Comparison of ENCODE assay signal across 8 mouse cellular contexts in genomic region chr12:82397751-82398150, GRCm38 (mm10).
DNase-seq lines count a peak whose midpoint lies in the region; ATAC-seq and TF ChIP-seq lines count a peak whose summit lies in the region.

No protein-coding gene starts in this region.

- peaks cover 5% of the 10 kb centered on the region; the same call in 1 of the 2 replicates for H3K36me3 ChIP-seq in liver, embryonic 12.5 days
- no peaks in the 10 kb centered on the region for H3K36me3 ChIP-seq in lung, postnatal 0 days (ENCODE audit: insufficient read depth, low read length)
- H3K36me3 ChIP-seq in midbrain, embryonic 14.5 days (ENCODE audit: control insufficient read depth, insufficient read depth, low read length): no peaks in the 10 kb centered on the region

- DNase-seq in cerebellum, postnatal 4 days (ENCODE audit: low spot score in 2 of 2): no peak
- DNase-seq in liver: no peak
- DNase-seq in cerebellum, postnatal 36 days: peak; percentile 73 to 74
- DNase-seq in lung, postnatal 0 days (ENCODE audit: low spot score): no peak
- DNase-seq in midbrain, embryonic 14.5 days: no peak

- H3K9me3 ChIP-seq in liver, embryonic 12.5 days (replicated peaks): no peaks in the 10 kb centered on the region
- no peaks in the 10 kb centered on the region for H3K9me3 ChIP-seq in lung, postnatal 0 days (ENCODE audit: low read length)
- no peaks in the 10 kb centered on the region for H3K9me3 ChIP-seq in midbrain, embryonic 14.5 days (ENCODE audit: control insufficient read depth, low read length)

- H3K27ac ChIP-seq in liver, embryonic 12.5 days: no peak overlapping the region; the same call in 1 of the 2 replicates
- H3K27ac ChIP-seq in olfactory bulb, adult 2 months (ENCODE audit: insufficient read depth, low read depth, low read length): peak overlapping the region; percentile 95
- no peak overlapping the region for H3K27ac ChIP-seq in lung, postnatal 0 days (ENCODE audit: low read length)
- no peak overlapping the region for H3K27ac ChIP-seq in midbrain, embryonic 14.5 days (replicated peaks; ENCODE audit: low read depth, low read length)

- no peak overlapping the region for H3K4me3 ChIP-seq in liver, embryonic 12.5 days
- no peak overlapping the region for H3K4me3 ChIP-seq in olfactory bulb, adult 2 months (ENCODE audit: insufficient read depth, low read depth, low read length)
- H3K4me3 ChIP-seq in lung, postnatal 0 days (ENCODE audit: low read depth, low read length): no peak overlapping the region
- H3K4me3 ChIP-seq in midbrain, embryonic 14.5 days (replicated peaks; ENCODE audit: low read depth, low read length): no peak overlapping the region

- peaks cover 10% of the 10 kb centered on the region; the same call in 1 of the 2 replicates for H3K4me1 ChIP-seq in liver, embryonic 12.5 days
- peaks cover 57% of the 10 kb centered on the region for H3K4me1 ChIP-seq in olfactory bulb, adult 2 months (ENCODE audit: control insufficient read depth, insufficient read depth, low read length)
- peaks cover 3% of the 10 kb centered on the region for H3K4me1 ChIP-seq in lung, postnatal 0 days (ENCODE audit: insufficient read depth, low read depth, low read length)
- H3K4me1 ChIP-seq in midbrain, embryonic 14.5 days (ENCODE audit: control insufficient read depth, insufficient read depth, low read length): no peaks in the 10 kb centered on the region

- TF ChIP-seq EP300 in lung, postnatal 0 days (IDR thresholded peaks at IDR 0.05): no peak

- peak; percentile 89 for ATAC-seq in cerebellum, adult (ENCODE audit: insufficient number of reproducible peaks, low FRiP score, low TSS enrichment)
- no peak for ATAC-seq in liver, embryonic 12.5 days
- no peak for ATAC-seq in lung, postnatal 0 days
- ATAC-seq in midbrain, embryonic 14.5 days (ENCODE audit: low FRiP score, low TSS enrichment): no peak

- H3K9ac ChIP-seq in liver, embryonic 12.5 days: no peak overlapping the region
- no peak overlapping the region for H3K9ac ChIP-seq in lung, postnatal 0 days (replicated peaks; ENCODE audit: low read depth)
- no peak overlapping the region for H3K9ac ChIP-seq in midbrain, embryonic 14.5 days (replicated peaks; ENCODE audit: low read length)

- TF ChIP-seq CTCF in olfactory bulb, adult 2 months (IDR thresholded peaks at IDR 0.05; ENCODE audit: insufficient read depth, low read depth, low read length): no peak
- TF ChIP-seq CTCF in lung, postnatal 0 days (IDR thresholded peaks at IDR 0.05): no peak

- 0 out of 2 replicates have a peak overlapping the region, but pooled peaks have one; percentile 8 for H3K4me2 ChIP-seq in liver, embryonic 12.5 days
- H3K4me2 ChIP-seq in lung, postnatal 0 days (replicated peaks; ENCODE audit: low read depth, low read length): no peak overlapping the region
- no peak overlapping the region for H3K4me2 ChIP-seq in midbrain, embryonic 14.5 days (ENCODE audit: low read length)

- H3K27me3 ChIP-seq in liver, embryonic 12.5 days (replicated peaks): no peaks in the 10 kb centered on the region
- no peaks in the 10 kb centered on the region for H3K27me3 ChIP-seq in lung, postnatal 0 days (replicated peaks; ENCODE audit: insufficient read depth, low read length)
- no peaks in the 10 kb centered on the region for H3K27me3 ChIP-seq in midbrain, embryonic 14.5 days (ENCODE audit: control insufficient read depth, insufficient read depth, low read length)

- no peak for TF ChIP-seq POLR2A in olfactory bulb, adult 2 months (IDR thresholded peaks at IDR 0.05; ENCODE audit: insufficient read depth, low read depth, low read length)

- WGBS in liver, embryonic 12.5 days (ENCODE audit: insufficient replicate concordance): 81% methylated on average over 9 of the region's 9 CpGs
- 27% methylated on average over 9 of the region's 9 CpGs for WGBS in olfactory bulb, adult 2 months
- 83% methylated on average over 9 of the region's 9 CpGs for WGBS in lung, postnatal 0 days
- WGBS in midbrain, embryonic 14.5 days: 38% methylated on average over 9 of the region's 9 CpGs

Comparison
In these comparisons a context has a peak if more than half of its experiments do, and no peak if none do; other contexts are left out.
1. DNase-seq: peak in cerebellum, postnatal 36 days (2 of 2); none in cerebellum, postnatal 4 days (0 of 2), liver (single experiment), lung, postnatal 0 days (single experiment) and midbrain, embryonic 14.5 days (single experiment).